Mouse (Mus musculus) megakaryocyte, embryonic 14.5 days (primary cell): Measurements from ENCODE around the gene B4galt2. TPM values are rescaled to one million over a fixed set of nuclear protein-coding genes. Genes with fewer than 3 reads are reported as not detected.

Experiments used
- H3K27me3 ChIP-seq: replicated peaks from 2 replicates; pipeline ENCODE3; 2012; ENCODE audit warnings: inconsistent platforms
- H3K36me3 ChIP-seq: replicated peaks from 2 replicates; pipeline ENCODE3; 2012; ENCODE audit warnings: low read length, inconsistent platforms, mixed read lengths
- H3K4me1 ChIP-seq: 2 replicates; pipeline ENCODE4 v1.6.1; 2012; ENCODE audit warnings: inconsistent platforms
- H3K4me3 ChIP-seq: replicated peaks from 2 replicates; pipeline ENCODE3; 2012; ENCODE audit warnings: moderate library complexity, mild to moderate bottlenecking, inconsistent platforms
- H3K9me3 ChIP-seq: 2 replicates; pipeline ENCODE4 v1.6.1; 2012; ENCODE audit warnings: inconsistent platforms
- FLI1 ChIP-seq: IDR thresholded peaks from 2 replicates; pipeline ENCODE4 v1.6.1; 2012; ENCODE audit warnings: low read length, inconsistent platforms, mixed read lengths
- GATA1 ChIP-seq: IDR thresholded peaks from 3 replicates; pipeline ENCODE4 v1.6.1; 2012; ENCODE audit warnings: mixed read lengths, low read length, inconsistent platforms, borderline replicate concordance
- polyA plus RNA-seq: library from polyadenylated mRNA; stranded (reverse); fragments of >175 nt; gene quantifications from 2 replicates; pipeline ENCODE4 v1.2.3, GENCODE M21; 2012; ENCODE audit warnings: low replicate concordance; ENCODE audit not compliant: insufficient read depth

B4galt2 gene
- polyA plus RNA-seq, 1 experiment, result 1.5 TPM

- peaks cover 8% of the 10 kb centered on the region for H3K9me3 ChIP-seq
- peaks cover 49% of the 10 kb centered on the region for H3K27me3 ChIP-seq
- TF ChIP-seq FLI1 (no peak), GATA1 (no peak)
- H3K4me3 ChIP-seq, result peak overlapping the region; percentile 64
- peaks cover 51% of the 10 kb centered on the region for H3K4me1 ChIP-seq
- H3K36me3 ChIP-seq, result no peaks in the 10 kb centered on the region
Observed at GRCm38 (mm10) chr4:117830124-117830551, 53.1 kb downstream of the B4galt2 start.

- peak overlapping the region; percentile 64 for H3K4me3 ChIP-seq
- TF ChIP-seq GATA1 (no peak), FLI1 (no peak)
- H3K4me1 ChIP-seq, result peaks cover 45% of the 10 kb centered on the region
- H3K36me3 ChIP-seq, result no peaks in the 10 kb centered on the region
- peaks cover 45% of the 10 kb centered on the region for H3K27me3 ChIP-seq
- peaks cover 12% of the 10 kb centered on the region for H3K9me3 ChIP-seq
Observed at GRCm38 (mm10) chr4:117829260-117830123, 53.8 kb downstream of the B4galt2 start.

GRCm38 (mm10) chr4:117828572-117829145, 54.6 kb downstream of the B4galt2 start:
- TF ChIP-seq FLI1 (no peak), GATA1 (no peak)
- H3K36me3 ChIP-seq, result no peaks in the 10 kb centered on the region
- peaks cover 45% of the 10 kb centered on the region for H3K27me3 ChIP-seq
- peaks cover 13% of the 10 kb centered on the region for H3K9me3 ChIP-seq
- peaks cover 39% of the 10 kb centered on the region for H3K4me1 ChIP-seq
- no peak overlapping the region for H3K4me3 ChIP-seq

Other genes starting within 250 kb of the B4galt2 start
- gene Dmap1, start 201.2 kb downstream of the B4galt2 start, polyA plus RNA-seq, result 7.7 and 22.5 TPM in 2 replicates
- gene Gm12845, start 159.1 kb downstream of the B4galt2 start, polyA plus RNA-seq, result not detected in 2 replicates
- gene Klf17, start 117.8 kb downstream of the B4galt2 start, polyA plus RNA-seq, result not detected in 2 replicates
- gene Slc6a9, start 49.0 kb downstream of the B4galt2 start, polyA plus RNA-seq, result 8.5 and 9.7 TPM in 2 replicates
- gene Ccdc24, start 10.9 kb downstream of the B4galt2 start, polyA plus RNA-seq, result not detected in 2 replicates
- gene Atp6v0b, start 3.8 kb upstream of the B4galt2 start, polyA plus RNA-seq, result 395 and 493 TPM in 2 replicates
- 3.1 and 9.9 TPM in 2 replicates for gene Dph2, start 8.5 kb upstream of the B4galt2 start, polyA plus RNA-seq
- 7.4 and 13.2 TPM in 2 replicates for gene Ipo13, start 31.5 kb upstream of the B4galt2 start, polyA plus RNA-seq
- 0.74 TPM in 1 of 2 replicates, not detected in the other for gene Artn, start 46.3 kb upstream of the B4galt2 start, polyA plus RNA-seq